Mouse (Mus musculus) macrophage (primary cell): ENCODE data around the gene Mcm9. TPM values are rescaled to one million over a fixed set of nuclear protein-coding genes. Genes with fewer than 3 reads are reported as not detected.
A peak's percentile ranks its signal among the peaks of the same experiment; 100 is the strongest.
"Not testable (repeated sequence)": the region's sequence is repeated elsewhere in the genome, so short reads cannot be mapped to it uniquely, and the experiment has no call there.

ENCODE experiments used
- H3K27ac ChIP-seq: fragments of 350-480 bp; formaldehyde crosslinking; 2 replicates; pipeline ENCODE4 v1.9.0; 2021
- H3K36me3 ChIP-seq: fragments of 350-480 bp; formaldehyde crosslinking; 2 replicates; pipeline ENCODE4 v1.9.0; 2021; ENCODE audit errors: inconsistent target
- H3K4me3 ChIP-seq: fragments of 350-480 bp; formaldehyde crosslinking; 2 replicates; pipeline ENCODE4 v1.9.0; 2021; ENCODE audit errors: inconsistent target
- H3K79me2 ChIP-seq: fragments of 350-480 bp; formaldehyde crosslinking; 2 replicates; pipeline ENCODE4 v1.9.0; 2021; ENCODE audit errors: inconsistent target
- WGBS: methylation state at CpG from one replicate; pipeline ENCODE4 v1.1.7; 2026; ENCODE audit warnings: inconsistent platforms; ENCODE audit not compliant: missing documents; 5-methylcytosine and 5-hydroxymethylcytosine counted together
- polyA plus RNA-seq: library from polyadenylated mRNA; stranded (reverse); fragments of 250-400 nt; gene quantifications from 3 replicates; pipeline ENCODE4 v1.2.4, GENCODE M21; 2018; ENCODE audit warnings: inconsistent platforms
- total RNA-seq, 78 experiments: library from RNA; depleted of rRNA; stranded (reverse); fragments of 250-400 nt; gene quantifications; 1 replicate in 9 of 78; 2 replicates in 24 of 78; 3 replicates in 43 of 78; 4 replicates in 2 of 78; pipeline ENCODE4 v1.2.4; 2018; ENCODE audit warnings: inconsistent platforms in 56 of 78

Mcm9 gene
- total RNA-seq (2018; cell fraction: chromatin; rRNA removed), result 100 to 1,000 TPM in 5 of 26 experiments, 10 to 100 TPM in 21; 28.6 to 110 (median 85.5) TPM
- 10 to 100 TPM in 9 of 26 experiments, 1 to 10 TPM in 17; 5.8 to 15.3 (median 9.2) TPM for total RNA-seq (2018; cell fraction: cytosol; rRNA removed)
- total RNA-seq (2018; cell fraction: nucleus; rRNA removed), result 10 to 100 TPM; 26.6 to 83.5 (median 51.8) TPM
- 7.0 to 11.3 TPM (median 10.7 TPM) in 3 replicates for polyA plus RNA-seq

GRCm38 (mm10) chr10:53630339-53630738, at the start of gene Mcm9:
Gene Mcm9, minus strand, starts transcription at chr10:53630439.
- Histone ChIP-seq H3K27ac (peak within 1 kb of the TSS; percentile 52), H3K4me3 (peak within 1 kb of the TSS; percentile 40), H3K79me2 (peaks cover 39% of the 10 kb centered on the region)
- not testable (repeated sequence) for H3K36me3 ChIP-seq
- WGBS, result 45% methylated on average over 4 of the region's 10 CpGs

DNA sequence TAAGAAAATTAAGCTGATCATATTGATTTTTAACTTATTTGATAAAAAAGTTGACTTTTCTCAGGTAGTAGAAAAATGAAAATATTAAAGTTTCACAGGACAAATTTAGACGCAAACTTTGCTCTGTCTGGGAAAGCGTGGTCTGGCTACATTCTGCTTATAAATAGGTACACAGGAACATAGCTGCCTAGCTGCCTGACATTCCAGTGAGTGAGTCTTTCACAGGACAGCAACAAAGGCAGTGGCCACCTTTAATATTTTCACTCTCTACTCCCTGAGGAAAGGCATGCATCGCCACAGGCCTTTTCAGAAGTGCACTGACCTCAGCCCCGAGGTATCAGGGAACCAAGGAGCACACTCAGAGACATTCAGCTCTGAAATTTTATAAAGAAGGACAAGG, 31.5 kb upstream of the Mcm9 start:
- WGBS, result 96% methylated on average over 4 of the region's 4 CpGs
- Histone ChIP-seq H3K4me3 (no peak overlapping the region), H3K79me2 (no peaks in the 10 kb centered on the region), H3K36me3 (no peaks in the 10 kb centered on the region), H3K27ac (no peak overlapping the region)

DNA sequence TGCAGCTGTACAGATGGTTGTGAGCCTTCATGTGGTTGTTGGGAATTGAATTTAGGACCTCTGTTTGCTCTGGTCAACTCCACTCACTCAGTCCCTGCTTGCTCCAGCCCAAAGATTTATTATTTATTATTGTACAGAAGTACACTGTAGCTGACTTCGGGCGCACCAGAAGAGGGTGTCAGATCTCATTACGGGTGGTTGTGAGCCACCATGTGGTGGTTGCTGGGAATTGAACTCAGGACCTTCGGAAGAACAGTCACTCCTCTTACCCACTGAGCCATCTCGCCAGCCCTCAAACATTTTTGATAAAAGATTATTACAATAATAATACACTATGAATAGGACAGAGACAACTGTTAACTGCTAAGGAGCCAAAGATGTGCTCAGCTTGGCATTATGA, 24.0 kb upstream of the Mcm9 start:
- WGBS, result 77% methylated on average over 5 of the region's 5 CpGs
- H3K27ac ChIP-seq, H3K79me2 ChIP-seq: not testable (repeated sequence)

DNA sequence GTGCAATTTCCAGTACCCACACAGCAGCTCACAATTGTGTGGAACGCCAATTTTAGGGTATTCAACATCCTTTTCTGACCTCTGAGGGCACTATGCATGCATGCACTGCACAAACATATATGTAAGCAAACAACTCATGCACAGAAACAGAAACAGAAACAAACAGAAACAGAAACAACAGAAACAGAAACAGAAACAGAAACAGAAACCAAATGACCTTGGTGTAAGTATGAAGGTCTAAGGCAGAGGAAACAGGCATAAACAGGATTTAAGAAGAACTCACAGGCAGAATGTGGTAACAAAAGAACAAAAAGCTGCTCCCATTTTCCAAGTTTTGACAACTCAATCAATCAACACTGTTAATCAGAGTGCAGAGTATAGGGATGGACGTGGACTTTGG, 20.4 kb upstream of the Mcm9 start:
- no peak overlapping the region for H3K4me3 ChIP-seq
- no peaks in the 10 kb centered on the region for H3K36me3 ChIP-seq
- 87% methylated on average over 2 of the region's 2 CpGs for WGBS

More for the DNA sequence above, 24.0 kb upstream of the Mcm9 start:
- H3K36me3 ChIP-seq, H3K4me3 ChIP-seq: not testable (repeated sequence)

GRCm38 (mm10) chr10:53641507-53641906, 11.3 kb upstream of the Mcm9 start:
- Histone ChIP-seq H3K79me2 (no peaks in the 10 kb centered on the region), H3K36me3 (no peaks in the 10 kb centered on the region), H3K27ac (no peak overlapping the region), H3K4me3 (no peak overlapping the region)

More for the DNA sequence above, 20.4 kb upstream of the Mcm9 start:
- no peaks in the 10 kb centered on the region for H3K79me2 ChIP-seq
- no peak overlapping the region for H3K27ac ChIP-seq

DNA sequence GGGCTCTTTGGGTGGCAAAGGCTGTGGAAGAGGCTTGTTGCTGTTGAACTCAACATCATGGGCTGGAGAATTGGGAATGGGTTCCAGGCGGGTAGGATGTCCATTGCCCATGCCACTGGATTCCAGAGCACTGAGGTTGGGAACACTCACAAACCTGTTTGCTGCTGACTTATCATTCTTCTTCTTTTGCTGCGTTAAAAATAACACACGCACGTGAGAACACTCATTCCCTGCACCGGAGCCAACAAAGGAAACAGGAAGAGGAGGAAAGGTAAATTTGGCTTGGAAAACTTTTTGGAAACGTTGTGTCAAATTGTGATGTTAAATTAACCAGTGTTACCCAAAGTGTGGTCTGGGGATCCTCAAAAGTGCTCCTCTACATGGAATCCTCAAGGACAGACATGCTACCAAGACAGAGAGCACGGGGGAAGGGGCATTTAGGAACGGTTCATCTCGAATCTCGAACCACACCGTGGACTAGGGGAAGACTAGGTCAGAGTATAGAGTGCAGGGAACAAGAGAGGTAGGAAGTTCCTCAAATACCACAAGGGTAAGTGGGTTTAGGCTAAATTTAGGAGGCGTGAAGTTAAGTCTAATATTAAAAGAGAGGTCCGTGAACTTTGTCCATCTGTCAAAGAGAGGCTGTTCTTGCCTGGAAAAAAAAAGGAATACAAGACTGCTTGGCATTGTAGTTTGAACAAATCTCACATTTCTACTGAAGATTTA, 5.2 kb upstream of the Mcm9 start:
- no peaks in the 10 kb centered on the region for H3K79me2 ChIP-seq
- WGBS, result 14% methylated on average over 13 of the region's 13 CpGs
- H3K4me3 ChIP-seq, result no peak overlapping the region
- no peaks in the 10 kb centered on the region for H3K36me3 ChIP-seq
- no peak overlapping the region for H3K27ac ChIP-seq

GRCm38 (mm10) chr10:53634160-53634559, 3.9 kb upstream of the Mcm9 start:
- H3K27ac ChIP-seq, result no peak overlapping the region
- 89% methylated on average over 10 of the region's 10 CpGs for WGBS

DNA sequence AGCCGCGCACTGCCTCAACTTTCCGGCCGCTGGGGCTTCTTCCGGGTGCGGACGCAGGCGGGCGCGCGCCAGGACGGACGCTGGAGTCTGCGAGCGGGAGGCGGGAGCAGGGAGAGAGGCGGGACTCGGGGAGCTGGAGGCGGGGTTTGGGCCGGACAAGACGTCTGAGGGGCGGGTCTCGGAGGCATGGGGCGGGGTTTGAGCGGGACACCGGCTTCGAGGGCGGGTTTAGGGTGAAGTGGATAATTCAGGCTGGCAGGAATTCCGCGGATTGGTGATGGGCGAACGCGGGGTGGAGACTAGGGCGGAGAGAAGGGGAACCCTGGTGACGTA, 355 bp downstream of the Mcm9 start:
- Histone ChIP-seq H3K27ac (no peak overlapping the region), H3K36me3 (peaks cover 9% of the 10 kb centered on the region; the same call in 1 of the 2 replicates)
- WGBS, result under 1% methylated on average over 30 of the region's 35 CpGs

More at GRCm38 (mm10) chr10:53634160-53634559, 3.9 kb upstream of the Mcm9 start:
- no peaks in the 10 kb centered on the region for H3K36me3 ChIP-seq
- H3K79me2 ChIP-seq, result peaks cover 1% of the 10 kb centered on the region; the same call in 1 of the 2 replicates
- H3K4me3 ChIP-seq, result no peak overlapping the region

GRCm38 (mm10) chr10:53629247-53629917, 857 bp downstream of the Mcm9 start:
- H3K79me2 ChIP-seq, result peaks cover 48% of the 10 kb centered on the region
- under 1% methylated on average over 67 of the region's 67 CpGs for WGBS

More for the DNA sequence above, 355 bp downstream of the Mcm9 start:
- H3K4me3 ChIP-seq, result peak overlapping the region; percentile 26; the same call in 1 of the 2 replicates
- peaks cover 44% of the 10 kb centered on the region for H3K79me2 ChIP-seq

GRCm38 (mm10) chr10:53615850-53616616, 14.2 kb downstream of the Mcm9 start:
- Histone ChIP-seq H3K27ac (peak overlapping the region; percentile 75), H3K4me3 (peak overlapping the region; percentile 1; the same call in 1 of the 2 replicates), H3K36me3 (peaks cover 20% of the 10 kb centered on the region), H3K79me2 (peaks cover 25% of the 10 kb centered on the region; the same call in 1 of the 2 replicates)
- WGBS, result 28% methylated on average over 8 of the region's 8 CpGs

More at GRCm38 (mm10) chr10:53629247-53629917, 857 bp downstream of the Mcm9 start:
- Histone ChIP-seq H3K27ac (peak overlapping the region; percentile 52), H3K36me3 (peaks cover 9% of the 10 kb centered on the region; the same call in 1 of the 2 replicates), H3K4me3 (peak overlapping the region; percentile 40)

DNA sequence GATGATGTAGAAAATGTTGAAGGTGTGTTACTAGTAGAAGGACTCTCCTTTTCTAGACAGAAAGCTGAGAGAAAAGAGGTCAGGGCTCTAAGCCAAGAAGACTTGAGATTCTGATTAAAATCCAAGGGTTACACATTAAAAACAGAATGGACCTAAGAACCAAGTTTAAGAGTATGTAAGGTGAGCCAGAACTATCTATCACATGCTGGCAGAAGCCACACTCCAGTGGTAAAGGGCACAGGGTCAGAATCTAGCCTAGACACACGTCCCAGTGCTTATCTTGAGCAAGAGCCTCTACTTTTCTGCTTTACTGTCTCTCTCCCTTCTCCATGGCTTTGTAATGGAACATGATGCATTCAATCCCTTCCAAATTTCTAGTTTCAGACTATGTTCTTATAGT, 16.3 kb downstream of the Mcm9 start:
- WGBS, result 92% methylated on average over 1 of the region's 1 CpGs
- Histone ChIP-seq H3K36me3 (peaks cover 16% of the 10 kb centered on the region), H3K4me3 (no peak overlapping the region), H3K27ac (no peak overlapping the region), H3K79me2 (peaks cover 33% of the 10 kb centered on the region; the same call in 1 of the 2 replicates)

- 89% methylated on average over 1 of the region's 1 CpGs for WGBS
- no peak overlapping the region for H3K4me3 ChIP-seq
Measured at GRCm38 (mm10) chr10:53612172-53612571, 18.1 kb downstream of the Mcm9 start.

DNA sequence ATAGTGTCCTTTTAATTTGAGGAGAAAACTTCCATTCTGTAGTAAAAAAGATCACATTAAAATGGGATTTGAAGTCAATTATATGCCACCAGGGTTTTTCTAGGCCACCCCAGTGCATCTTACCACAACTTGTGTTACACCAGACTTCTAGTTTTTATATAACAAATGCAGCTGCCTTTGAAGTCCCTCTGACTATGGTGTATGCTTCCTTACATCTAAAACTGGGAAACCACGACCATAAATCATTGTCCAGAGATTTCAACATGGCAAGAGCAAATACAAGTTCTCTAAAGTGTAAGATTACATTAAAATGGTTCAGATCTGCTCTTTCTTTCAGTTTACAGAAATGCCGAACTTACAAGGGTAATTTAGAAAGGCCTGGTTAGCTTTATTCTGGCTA, 22.0 kb downstream of the Mcm9 start:
- no peak overlapping the region for H3K27ac ChIP-seq
- H3K36me3 ChIP-seq, result peaks cover 32% of the 10 kb centered on the region
- 19% methylated on average over 2 of the region's 2 CpGs for WGBS
- H3K4me3 ChIP-seq, result no peak overlapping the region
- H3K79me2 ChIP-seq, result peaks cover 24% of the 10 kb centered on the region; the same call in 1 of the 2 replicates

More at GRCm38 (mm10) chr10:53612172-53612571, 18.1 kb downstream of the Mcm9 start:
- H3K79me2 ChIP-seq, result peaks cover 33% of the 10 kb centered on the region; the same call in 1 of the 2 replicates
- peaks cover 21% of the 10 kb centered on the region for H3K36me3 ChIP-seq
- H3K27ac ChIP-seq, result no peak overlapping the region

DNA sequence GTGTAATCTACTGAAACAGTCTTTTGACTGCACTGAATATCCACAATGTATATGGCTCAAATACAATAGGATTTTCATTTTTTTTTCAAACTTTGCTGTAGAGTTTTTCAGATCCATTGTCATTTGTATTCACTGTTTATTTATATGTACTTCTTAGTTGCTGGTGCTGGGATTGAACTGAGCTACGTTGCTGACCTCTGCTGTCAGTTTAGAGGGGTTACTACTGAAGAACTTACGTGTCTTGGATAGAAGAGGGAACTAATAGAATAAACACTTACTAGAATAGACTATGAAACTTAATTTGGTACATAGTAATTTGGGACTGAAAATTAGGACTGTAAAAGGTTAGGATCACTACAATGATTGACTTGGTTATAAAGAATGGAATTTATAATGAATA, 24.9 kb downstream of the Mcm9 start:
- Histone ChIP-seq H3K4me3 (no peak overlapping the region), H3K79me2 (peaks cover 42% of the 10 kb centered on the region), H3K27ac (no peak overlapping the region), H3K36me3 (peaks cover 17% of the 10 kb centered on the region; the same call in 1 of the 2 replicates)
- 47% methylated on average over 2 of the region's 2 CpGs for WGBS
